Mouse (Mus musculus): ENCODE results near the gene Bcl6b.

DNA sequence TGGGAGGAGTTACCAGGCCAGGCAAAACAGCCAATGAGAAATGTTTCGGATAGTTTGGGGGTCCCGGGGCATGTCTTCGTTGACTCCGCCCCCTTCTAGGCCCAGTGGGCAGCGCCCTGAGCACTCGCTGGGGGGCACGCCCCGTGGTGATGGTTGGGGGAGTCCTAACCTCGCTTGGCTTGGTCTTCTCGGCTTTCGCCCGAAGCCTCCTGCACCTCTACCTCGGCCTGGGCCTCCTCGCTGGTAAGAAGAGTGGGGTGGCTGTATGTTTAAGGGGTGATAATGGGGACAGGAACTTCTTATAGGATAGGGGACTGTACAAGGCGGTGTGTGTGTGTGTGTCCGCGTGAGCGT lies 14.8 kb downstream of the Bcl6b start:
- TF ChIP-seq CTCF (IDR thresholded peaks at IDR 0.05; ENCODE audit: low read depth) = no peak
- TF ChIP-seq EP300 (IDR thresholded peaks at IDR 0.05; ENCODE audit: low read depth) = no peak
